In the genomic region with DNA sequence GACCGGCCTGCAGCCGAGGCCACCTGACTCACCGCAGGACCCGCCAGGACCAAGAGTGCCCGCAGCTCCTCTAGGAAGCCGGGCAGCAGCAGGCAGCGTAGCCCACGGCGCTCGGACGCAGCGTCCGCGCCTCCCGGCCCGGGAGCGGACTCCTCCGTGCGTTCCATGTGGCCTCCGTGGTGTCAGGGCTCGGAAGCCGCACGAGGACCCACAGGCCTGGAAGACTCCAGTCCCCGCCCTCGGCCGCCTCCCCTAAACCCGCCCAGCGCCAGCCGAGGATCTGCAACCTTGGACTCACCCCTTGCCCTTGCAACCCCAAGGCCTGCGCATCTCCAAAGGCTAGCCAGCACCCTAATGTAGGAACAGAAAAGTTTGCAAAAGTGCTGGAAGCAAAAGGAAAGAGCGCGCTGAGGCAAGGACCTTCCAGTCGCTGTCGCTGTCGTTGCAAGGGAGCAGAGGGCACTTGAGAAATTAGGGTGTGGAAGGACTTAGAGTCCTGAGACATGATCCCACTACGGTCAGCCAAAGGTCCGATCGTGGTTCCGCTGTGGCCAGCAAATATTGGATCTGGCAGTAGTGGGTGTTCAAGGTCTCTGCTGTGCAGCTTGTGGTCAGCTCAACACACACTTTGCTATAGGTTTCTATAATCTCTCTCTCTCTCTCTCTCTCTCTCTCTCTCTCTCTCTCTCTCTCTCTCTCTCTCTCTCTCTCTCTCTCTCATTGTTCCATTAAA, we compare ENCODE assay signal across 8 mouse cellular contexts. TPM values are rescaled to one million over a fixed set of nuclear protein-coding genes. Genes with fewer than 3 reads are reported as not detected.
A peak's percentile ranks its signal among the peaks of the same experiment; 100 is the strongest.
DNase-seq lines count a peak whose midpoint lies in the region; ATAC-seq lines count a peak whose summit lies in the region.

A gene (minus strand): TSS at position 465 of the 733 bp plus-strand sequence.

- no peak within 1 kb of the TSS for H3K27ac ChIP-seq in lung, embryonic 15.5 days
- no peak within 1 kb of the TSS for H3K27ac ChIP-seq in stomach, embryonic 16.5 days (ENCODE audit: low read length)

- peak within 1 kb of the TSS; percentile 24; the same call in 1 of the 2 replicates for H3K9ac ChIP-seq in lung, embryonic 15.5 days
- peak within 1 kb of the TSS; percentile 58; the same call in 1 of the 2 replicates for H3K9ac ChIP-seq in stomach, embryonic 16.5 days (ENCODE audit: low read length)

- H3K4me2 ChIP-seq in lung, embryonic 15.5 days, result peak within 1 kb of the TSS; percentile 70
- peak within 1 kb of the TSS; percentile 60 for H3K4me2 ChIP-seq in stomach, embryonic 16.5 days (ENCODE audit: low read depth, low read length)

- 11% methylated on average over 35 of the region's 39 CpGs for WGBS in lung, embryonic 15.5 days
- 12% methylated on average over 39 of the region's 39 CpGs for WGBS in stomach, embryonic 16.5 days

- ATAC-seq in lung, embryonic 15.5 days (ENCODE audit: borderline replicate concordance, extremely low read depth, low FRiP score, low TSS enrichment), result no peak
- ATAC-seq in stomach, embryonic 16.5 days (ENCODE audit: insufficient read depth, low FRiP score), result no peak

- H3K4me1 ChIP-seq in lung, embryonic 15.5 days, result peaks cover 16% of the 10 kb centered on the region; the same call in 1 of the 2 replicates
- H3K4me1 ChIP-seq in stomach, embryonic 16.5 days (ENCODE audit: control insufficient read depth, insufficient read depth, low read length), result no peaks in the 10 kb centered on the region

- peak within 1 kb of the TSS; percentile 37 for H3K4me3 ChIP-seq in lung, embryonic 15.5 days
- peak within 1 kb of the TSS; percentile 38 for H3K4me3 ChIP-seq in stomach, embryonic 16.5 days (replicated peaks; ENCODE audit: low read length)

- DNase-seq in 3134 (ENCODE audit: extremely low read depth, insufficient read length, low spot score), result peak; percentile 23
- peak; percentile 63 for DNase-seq in embryo, embryonic 10 days (ENCODE audit: low spot score)
- DNase-seq in heart, adult 9 months (ENCODE audit: low spot score in 2 of 2), result peak; percentile 11 to 27
- peak; percentile 77 to 87 for DNase-seq in kidney, adult 8-10 months
- DNase-seq in spleen, postnatal 4 days (ENCODE audit: low spot score in 2 of 2), result no peak
- DNase-seq in thymus, postnatal 14 days, result no peak

- no peaks in the 10 kb centered on the region for H3K36me3 ChIP-seq in lung, embryonic 15.5 days
- H3K36me3 ChIP-seq in stomach, embryonic 16.5 days (ENCODE audit: control insufficient read depth, insufficient read depth, low read length), result no peaks in the 10 kb centered on the region

- H3K27me3 ChIP-seq in lung, embryonic 15.5 days, result peaks cover 45% of the 10 kb centered on the region
- H3K27me3 ChIP-seq in stomach, embryonic 16.5 days (ENCODE audit: control insufficient read depth, insufficient read depth, low read length), result peaks cover 27% of the 10 kb centered on the region

- no peaks in the 10 kb centered on the region for H3K9me3 ChIP-seq in lung, embryonic 15.5 days
- H3K9me3 ChIP-seq in stomach, embryonic 16.5 days (replicated peaks; ENCODE audit: control insufficient read depth, low read length), result no peaks in the 10 kb centered on the region

RNA-seq across cellular contexts. Expression of the gene that starts here (rescaled TPM):
- polyA plus RNA-seq in lung, embryonic 15.5 days (2015; fragmentation: Nextera tagmentation; extraction: Ambion mirVana), result 2.0 and 4.4 TPM in 2 replicates
- 2.2 and 3.8 TPM in 2 replicates for polyA plus RNA-seq in stomach, embryonic 16.5 days (2015; fragmentation: Nextera tagmentation; extraction: Ambion mirVana)

Comparison
In these comparisons a context has a peak if more than half of its experiments do, and no peak if none do; other contexts are left out.
1. DNase-seq: peak in 3134 (single experiment), embryo, embryonic 10 days (single experiment), heart, adult 9 months (2 of 2) and kidney, adult 8-10 months (2 of 2); none in spleen, postnatal 4 days (0 of 2) and thymus, postnatal 14 days (single experiment).